Mouse (Mus musculus): ENCODE data around the gene Lmbr1.
"Not testable (repeated sequence)": the region's sequence is repeated elsewhere in the genome, so short reads cannot be mapped to it uniquely, and the experiment has no call there.

The Lmbr1 gene

DNA sequence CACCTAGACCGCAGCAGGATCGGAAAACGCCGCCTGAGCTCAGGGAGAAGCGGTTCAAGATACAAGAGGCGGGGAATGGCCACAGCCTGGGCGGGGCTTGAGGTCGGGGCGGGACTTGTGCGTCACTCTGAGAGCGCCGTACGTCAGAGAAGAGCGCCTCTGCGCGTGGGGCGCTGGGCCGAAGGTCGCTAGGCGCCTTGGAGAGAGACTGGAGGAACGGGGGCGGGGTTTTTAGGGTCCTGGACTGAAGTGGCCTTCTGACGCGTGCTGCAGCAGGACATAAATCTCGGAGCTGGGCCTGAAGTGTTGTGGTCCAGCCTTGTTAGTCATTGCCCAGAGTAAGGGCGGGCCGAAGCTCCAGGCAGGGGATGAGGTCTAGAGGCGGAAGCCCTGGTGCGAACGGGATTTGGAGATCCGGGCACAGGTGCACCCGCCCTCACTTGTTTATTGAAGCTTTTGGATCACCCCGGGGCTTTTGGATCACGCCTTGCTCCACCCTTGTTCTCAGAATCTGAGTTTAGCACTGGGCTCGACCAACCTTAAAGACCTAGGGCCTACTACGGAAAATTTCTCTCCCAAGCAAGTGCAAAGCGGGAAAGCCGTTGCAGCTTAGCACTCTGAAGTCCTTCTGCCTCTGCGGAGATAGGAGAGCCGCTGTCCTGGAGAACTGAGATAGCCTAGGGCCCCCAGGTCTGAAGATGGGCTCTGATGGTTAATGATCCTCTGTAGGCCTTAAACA is at the start of gene Lmbr1:
Gene Lmbr1 (minus strand): TSS at position 93 of the 739 bp plus-strand sequence.
- DNase-seq: peak; percentile 93

DNA sequence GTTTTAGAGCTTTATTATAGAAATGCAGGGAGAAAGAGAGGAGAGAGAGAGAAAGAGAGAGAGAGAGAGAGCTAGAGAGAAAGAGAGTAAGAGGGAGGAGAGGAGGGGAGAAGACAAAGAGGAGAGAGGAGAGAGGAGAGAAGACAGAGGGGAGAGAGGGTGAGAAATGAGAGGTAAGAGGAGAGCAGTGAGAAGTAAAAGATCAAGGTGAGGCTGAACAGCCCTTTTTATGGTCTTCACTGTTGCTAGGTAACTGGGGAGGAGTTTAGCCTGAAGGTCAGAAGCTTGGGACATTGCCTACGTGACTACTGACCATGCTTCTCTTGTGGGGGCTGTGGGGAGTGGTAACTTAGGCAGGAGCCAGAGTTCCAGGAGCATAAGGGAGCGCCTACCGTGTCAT is 45.1 kb upstream of the Lmbr1 start:
- not testable (repeated sequence) for DNase-seq

DNA sequence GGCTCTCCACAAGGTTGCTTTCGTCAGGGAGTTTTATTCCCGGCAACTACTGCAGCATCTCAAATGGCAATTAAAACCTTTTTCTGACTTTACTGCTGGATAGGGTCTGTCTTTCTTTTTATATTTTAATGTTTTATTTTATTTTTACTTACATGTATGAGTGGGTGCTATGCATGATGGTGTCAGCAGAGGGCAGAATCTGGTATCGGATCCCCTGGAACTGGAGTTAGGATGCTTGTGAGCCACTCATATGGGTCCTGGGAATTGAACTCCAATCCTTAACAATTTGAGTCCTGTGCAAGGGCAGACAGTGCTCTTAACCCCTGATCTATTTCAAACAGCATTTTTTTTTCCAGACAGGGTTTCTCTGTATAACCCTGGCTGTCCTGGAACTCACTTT is 34.9 kb upstream of the Lmbr1 start:
- no peak for DNase-seq

DNA sequence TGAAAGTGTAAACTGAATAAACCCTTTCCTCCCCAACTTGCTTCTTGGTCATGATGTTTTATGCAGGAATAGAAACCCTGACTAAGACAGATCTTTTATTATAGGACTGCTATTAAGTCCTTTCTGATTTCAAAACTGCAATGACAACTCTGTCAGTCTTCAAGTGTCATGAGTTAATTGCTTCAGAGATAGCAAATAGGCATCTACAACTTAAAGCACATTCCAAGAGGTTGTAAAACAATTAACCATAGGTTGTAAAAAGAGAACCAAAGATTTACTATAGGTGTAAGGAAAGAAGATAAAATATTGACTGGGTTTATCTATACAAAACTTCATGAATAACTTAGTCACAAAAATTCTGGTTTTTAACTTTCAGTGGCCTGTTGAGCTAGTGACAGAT is 32.7 kb upstream of the Lmbr1 start:
- DNase-seq: no peak

DNA sequence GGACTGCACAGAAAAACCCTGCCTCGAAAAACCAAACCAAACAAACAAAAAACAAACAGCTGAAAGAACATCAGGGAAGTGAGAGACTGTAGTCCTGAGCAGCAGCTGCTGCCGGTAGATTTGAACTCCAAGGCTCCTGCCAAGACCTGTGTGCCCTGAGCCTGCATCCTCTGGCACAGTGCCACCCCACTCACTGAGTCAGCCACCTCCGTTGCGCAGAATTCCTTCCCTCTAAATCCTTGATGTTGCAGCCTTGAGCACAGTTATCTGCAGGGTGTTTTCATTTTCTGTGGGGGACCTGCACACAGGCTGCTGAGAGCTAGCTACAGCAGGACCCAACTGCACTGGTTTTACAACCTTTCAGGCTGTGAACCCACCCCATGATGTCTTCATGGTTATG is 20.2 kb upstream of the Lmbr1 start:
- no peak for DNase-seq

DNA sequence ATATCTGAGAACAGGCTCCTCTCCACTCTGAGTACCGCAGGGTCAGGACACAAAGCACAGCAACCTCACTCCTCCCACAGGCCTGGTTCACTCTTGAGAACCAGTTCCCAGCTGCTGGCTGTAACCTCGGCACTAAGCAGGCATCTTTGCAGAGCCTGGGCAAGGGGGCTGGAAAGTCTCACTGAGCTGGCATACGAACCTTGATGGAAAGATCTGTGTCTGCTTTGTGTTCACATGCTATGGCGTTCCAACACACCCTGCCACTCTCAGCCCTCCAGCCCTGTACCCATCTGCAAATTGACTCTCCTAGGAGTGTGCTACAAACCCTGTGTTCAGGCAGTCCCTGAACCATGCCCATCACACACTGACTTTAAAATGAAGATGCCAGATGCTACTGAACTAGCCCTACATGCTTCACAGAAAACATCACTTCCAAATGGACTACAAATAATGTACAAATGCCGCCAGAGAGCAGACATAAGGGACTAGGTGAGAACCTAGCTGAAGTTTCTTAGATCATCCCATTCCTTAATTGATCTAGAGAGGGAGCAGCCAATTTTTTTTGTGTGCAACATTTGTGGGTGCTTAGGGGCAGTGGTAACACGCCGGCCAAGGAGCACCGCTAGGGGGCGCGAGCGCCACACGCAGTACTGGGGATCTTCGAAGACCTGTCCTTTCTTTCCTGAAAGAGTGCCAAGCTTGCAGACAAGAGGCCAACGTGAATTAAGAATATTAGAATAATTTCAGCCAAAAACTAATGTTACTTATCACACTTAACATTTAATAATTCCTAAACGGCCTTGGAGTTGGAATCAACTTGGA is 11.0 kb upstream of the Lmbr1 start:
- DNase-seq: peak; percentile 56

DNA sequence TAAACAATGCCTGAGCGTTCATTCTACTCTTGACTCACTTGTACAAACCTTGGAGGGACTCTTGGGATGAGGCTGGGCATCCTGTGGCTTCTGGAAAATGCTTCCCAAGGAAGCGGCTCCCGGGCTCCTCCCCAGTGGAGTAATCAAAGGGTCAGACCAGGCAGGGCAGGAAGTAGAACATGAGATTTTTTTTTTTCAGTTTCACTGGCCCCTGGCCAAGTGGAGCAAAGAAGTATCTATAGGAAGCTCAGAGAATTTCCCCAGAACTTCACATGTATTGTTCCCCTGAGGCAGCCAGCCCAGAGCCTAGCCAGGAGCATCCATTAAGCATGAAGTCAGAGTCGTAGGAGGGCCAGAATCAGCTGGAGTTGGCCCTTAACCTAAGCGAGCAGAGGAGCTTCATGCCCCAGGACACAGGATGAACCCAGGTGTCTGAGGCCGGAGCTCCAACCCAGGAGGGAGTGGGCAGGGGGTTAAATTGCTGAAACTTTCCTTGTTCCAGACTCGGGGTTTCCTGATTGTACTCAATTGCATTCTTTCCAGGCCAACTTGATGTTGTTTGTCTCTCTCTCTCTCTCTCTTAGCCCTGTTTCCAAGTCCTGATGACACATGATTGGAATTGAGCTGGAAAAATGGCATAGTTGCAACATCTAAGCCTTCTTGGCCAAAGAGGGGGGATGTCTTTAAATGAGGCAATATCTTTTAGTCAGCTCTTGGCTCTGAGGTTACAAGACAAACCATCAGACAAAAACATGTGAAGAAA is 10.2 kb upstream of the Lmbr1 start:
- DNase-seq: no peak

DNA sequence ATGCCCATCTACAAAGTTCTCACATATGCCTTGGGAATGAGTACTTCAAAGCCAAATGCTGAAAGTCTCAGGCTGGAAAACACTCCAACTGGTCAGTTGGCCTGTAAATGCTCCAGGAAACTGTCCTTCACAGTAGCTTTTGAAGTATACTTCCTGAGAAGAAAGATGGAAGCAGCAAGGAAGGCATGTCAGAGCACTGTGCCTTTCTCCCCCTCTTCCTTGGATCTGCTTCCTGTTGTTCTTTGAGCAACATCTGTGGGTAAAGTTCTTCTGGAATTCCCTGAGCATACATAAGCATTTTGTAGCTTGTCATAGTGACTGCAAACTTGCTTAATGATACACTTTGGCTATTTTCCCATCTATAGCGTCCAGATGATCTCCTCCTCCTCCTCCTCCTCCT is 9.4 kb upstream of the Lmbr1 start:
- DNase-seq: no peak

DNA sequence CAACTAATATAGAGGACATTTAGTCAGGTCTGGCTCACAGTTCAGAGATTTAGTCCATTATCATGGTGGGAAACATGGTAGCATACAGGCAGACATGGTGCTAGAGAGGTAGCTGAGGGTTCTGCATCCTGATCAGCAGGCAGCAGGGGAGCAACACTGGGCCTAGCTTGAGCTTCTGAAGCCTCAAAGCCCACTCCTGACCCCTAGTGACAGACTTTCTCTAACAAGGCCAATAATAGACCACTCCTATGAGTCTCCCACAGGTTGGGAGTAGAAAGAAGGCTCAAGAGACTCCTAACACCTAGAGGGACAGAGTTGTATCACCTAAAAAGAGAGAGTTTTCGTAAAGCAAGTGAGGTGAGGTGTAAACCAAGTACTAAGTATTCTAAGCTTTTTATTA is 4.6 kb upstream of the Lmbr1 start:
- DNase-seq: no peak

DNA sequence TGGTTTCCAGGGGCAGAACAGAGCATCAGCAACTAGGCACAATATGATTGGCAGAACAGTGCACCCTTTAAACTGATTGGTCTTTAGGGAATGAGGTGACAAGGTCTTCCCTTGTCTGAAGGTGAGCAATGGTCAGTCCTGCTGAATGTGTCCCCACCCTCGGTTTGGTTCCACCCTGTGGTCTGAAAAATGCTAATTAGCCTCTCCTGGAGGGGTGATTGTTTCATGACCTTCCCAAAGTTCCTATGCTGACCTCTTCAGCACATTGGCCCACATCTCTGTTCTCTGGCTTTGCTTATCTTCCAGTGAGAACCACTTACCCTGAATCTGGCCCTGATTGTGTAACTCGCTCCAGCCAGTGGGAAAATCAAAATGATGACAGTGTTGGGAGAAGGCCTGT is 1.9 kb upstream of the Lmbr1 start:
- DNase-seq: no peak

DNA sequence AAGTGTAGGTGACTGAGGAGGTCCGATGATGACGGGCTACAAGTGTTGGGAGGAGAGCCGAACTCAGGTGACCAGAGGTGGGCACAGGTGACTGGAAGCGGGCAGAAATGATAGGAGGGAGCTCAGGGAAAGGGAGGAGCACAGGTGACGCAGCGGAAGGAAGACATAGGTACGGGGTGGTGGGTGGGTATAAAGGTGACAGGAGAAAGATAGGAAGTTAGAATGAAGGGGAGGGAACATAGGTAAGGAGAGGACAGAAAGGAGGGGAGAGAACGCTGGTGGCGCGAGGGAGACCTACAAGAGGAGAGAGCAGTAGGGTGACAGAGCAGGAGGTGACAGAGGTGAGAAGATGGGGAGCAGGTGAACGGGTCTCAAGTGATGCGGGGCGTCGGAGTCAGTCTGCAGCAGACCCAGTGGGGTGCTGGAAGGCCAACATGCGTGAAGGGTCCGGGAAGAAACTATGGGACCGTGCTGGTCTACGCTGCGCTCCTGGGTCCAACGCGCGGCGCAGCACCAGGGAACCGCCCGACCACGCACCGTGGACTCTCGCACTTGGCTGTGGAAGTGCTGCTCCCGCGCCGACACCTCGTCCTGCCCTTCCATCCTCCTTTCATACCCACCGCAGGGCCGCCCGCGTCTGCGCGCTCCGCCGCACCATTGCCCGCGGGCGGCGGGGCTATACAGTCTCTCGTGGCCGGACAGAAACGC is 446 bp downstream of the Lmbr1 start:
- DNase-seq: peak; percentile 73

DNA sequence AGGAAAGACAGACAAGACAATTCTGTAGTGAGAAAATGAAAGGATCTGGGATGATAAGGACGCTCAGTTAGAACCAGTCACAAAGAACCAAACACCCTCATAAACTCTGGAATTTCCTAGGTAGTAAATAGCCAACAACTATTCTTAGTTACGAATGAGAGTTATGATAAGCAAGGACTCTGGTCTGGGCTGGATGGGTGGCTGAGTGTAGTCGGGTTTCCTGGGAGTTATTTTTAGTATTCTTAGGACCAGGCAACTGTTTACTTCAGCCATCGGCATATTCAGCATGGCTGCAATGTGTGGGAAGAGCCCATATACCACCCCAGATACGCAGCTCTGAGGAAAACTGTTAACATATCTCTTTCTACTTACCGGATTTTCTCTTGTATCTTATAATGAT is 14.7 kb downstream of the Lmbr1 start:
- DNase-seq: no peak

DNA sequence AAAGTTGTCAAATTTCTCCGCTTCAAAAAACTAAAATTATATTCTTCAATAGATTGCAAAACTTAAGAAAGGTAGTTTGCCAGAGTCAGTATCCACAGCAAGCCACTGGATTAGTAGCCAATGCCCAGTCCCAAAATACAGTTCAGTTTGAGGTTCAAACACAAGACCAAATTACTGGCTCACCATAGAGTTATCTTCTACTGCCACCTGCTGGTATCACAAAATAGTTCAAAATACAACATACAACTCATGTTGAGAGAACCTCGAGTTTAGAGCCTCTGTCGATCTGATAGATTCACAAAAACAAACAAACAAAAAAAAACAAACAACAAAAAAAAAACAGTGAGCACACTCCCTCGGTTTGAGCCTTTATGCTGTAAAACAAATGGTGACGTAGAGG is 42.4 kb downstream of the Lmbr1 start:
- DNase-seq: no peak

DNA sequence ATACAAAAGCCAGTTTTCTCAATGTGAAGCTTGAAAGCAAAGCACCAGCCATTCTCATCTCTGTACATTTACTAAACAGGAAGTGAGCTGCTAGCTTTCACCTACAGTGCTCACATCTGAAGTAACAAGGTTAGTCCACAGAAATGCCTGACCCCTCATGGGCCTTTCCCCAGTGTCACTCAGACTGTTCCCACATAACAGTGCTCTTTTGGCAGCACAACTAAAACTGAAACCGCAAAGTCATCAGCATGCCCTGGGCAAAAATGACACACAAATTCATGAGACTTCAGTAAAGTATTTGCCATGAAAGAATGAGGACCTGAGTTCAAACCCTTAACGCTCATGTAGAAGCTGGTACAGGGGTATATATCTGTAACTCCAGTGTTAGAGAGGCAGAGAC is 55.7 kb downstream of the Lmbr1 start:
- DNase-seq: no peak

DNA sequence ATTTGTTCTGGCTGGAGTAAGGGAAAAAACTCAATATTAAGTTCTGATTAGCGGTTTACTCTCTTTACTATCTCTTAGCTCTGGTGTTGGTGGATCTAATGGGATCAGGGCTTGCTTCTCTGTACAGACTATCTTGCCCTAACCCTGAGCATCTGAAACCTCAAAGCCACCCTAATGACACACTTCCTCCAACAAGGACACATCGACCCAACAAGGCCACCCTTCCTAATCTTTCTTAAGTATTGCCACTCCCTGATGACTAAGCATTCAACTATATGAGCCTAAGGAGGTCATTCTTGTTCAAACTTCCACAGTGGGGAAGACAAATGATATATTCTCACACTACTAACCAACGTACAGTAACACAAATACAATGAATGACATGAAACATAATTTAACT is 69.0 kb downstream of the Lmbr1 start:
- DNase-seq: no peak

DNA sequence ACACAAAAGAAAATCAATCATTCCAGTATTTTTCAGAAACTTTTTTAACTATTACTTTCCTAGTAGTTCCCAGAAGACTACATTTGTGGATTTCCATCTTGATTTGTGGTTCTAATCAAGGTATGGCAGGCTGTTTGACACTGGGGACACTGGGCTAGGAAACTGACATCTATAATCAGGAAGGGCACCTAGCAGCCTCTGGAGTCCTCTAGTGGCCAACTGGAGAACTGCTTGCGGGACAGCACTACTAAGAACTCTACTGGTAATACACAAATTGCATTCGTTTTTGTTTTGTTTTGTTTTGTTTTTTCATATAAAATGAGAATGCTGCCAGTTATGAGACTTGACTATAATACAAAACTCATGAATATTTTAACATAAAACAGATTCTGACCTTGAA is 85.0 kb downstream of the Lmbr1 start:
- DNase-seq: peak; percentile 18

DNA sequence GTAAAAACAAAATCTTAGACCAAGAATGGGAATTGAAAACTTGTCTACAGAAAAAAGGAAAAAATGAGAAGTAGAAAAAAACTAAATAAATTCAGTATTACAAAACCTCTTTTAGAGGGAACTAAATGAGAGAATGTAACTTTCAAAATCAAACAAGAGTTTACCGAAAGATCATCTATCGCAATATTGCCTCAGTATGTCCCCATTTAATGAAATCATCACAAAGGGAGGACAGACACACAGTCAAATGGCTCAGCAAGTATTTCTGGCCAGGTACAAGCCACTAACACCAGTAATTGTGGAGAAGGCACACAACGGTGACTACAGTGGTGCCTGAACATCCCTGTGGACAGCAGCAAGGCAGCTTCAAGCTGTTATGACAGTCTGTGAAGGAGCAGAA is 88.1 kb downstream of the Lmbr1 start:
- DNase-seq: no peak

DNA sequence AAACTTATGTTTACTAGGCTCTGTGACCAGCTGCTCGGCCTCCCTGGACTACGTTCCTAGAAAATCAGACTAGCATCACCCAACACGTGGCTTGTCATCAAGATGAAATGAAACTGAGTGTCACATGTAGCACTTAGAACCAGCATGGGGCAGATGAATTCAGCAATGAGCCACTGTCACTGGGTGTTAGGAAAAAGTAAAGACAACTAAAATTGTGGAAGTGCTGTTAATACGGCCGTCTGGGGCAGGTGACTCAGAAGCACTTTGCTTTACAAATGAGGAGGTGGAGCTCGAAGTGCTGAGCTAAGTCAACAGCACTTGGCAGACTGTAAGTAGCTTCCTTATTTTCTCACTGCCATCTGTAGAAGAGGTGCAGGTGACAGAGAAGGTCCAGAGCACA is 88.5 kb downstream of the Lmbr1 start:
- DNase-seq: no peak

DNA sequence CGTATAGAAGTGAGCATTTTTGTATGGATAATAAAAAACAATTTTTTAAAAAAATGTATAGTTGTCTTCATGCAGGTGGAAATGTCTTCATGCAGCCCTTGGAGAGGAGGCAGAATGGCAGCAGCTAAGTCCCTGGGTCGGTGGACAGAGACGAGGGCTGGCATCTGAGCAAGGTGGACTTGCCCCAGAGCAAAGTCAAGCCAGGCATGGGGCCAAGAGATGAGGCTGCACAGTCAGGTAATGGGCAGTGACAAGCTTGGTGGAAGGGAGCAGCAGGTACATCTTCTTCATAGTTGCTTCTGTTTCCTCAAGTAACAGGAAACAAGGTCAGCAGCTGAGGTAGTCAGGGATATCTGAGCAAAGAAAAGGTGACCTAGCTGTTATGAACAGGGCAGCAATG is 97.1 kb downstream of the Lmbr1 start:
- DNase-seq: no peak

DNA sequence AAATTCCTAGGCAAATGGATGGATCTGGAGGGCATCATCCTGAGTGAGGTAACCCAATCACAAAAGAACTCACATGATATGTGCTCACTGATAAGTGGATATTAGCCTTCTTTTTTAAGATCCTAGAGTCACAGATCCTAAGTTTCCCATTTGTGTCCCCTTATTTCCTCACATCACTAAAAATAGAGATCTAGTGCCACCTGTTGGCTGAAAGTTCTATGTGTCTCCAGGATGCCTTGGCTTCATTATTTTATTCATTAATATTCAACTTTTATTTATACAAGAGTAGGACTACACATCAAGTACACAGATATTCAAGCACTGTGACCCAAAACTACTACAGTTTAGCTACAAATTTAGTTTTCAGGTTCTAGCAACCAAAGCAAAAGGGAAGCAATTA is 103.4 kb downstream of the Lmbr1 start:
- DNase-seq: no peak

DNA sequence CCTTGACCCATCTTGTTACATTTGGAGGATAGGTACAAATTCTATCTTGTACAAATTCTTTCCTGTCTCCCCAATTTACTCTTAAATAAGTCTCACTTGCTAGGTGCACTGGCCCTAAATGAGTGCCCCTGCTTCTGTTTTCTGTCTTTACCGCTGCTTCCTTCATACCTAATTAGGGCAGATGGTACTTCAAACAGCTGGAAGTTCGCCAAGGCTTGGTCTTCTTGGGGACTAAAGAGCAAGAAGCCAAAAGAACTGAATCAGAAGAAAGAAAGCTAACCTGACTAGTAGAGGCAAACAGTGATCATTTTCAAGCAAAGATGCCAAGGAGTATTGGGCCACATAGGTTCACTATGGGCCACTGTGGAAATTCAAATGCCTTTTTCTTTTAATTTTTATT is 104.8 kb downstream of the Lmbr1 start:
- DNase-seq: no peak

DNA sequence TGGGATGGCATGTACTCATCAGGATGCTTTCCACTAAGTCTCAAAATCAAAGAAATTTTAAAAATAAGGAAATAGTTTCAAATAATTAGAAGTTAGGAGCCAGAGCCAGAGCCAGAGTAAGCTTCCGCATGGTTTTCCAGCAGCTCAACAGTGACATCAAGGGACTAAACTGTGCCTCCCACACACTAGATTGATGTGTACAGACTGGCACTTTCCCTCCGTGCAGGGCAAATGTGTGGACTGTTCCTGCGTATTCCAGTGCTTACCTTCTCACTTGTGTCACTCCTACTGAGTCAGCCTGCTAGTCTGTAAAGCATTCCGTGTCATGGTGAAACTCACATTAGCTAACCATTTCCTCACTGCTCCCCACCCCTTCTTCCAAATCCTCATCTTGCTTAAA is 107.3 kb downstream of the Lmbr1 start:
- DNase-seq: no peak

DNA sequence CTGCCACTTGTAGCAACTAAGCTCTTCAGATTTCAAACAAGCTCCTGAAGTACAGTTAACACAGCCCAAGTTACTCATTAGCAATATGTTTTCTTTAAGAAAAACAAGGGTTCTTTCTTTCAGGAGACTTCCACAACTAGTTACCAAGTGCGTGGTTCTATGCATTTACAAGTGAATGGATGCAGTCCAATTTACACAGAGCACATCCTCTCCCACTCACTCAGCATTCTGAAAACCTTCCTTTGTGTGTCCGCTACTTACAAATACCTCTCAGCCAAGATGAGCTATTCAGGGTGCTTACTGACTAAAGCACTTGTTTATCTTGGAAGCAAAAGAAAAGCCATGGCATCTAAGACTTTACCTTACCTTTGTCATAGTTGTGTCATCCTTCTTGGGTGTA is 124.3 kb downstream of the Lmbr1 start:
- DNase-seq: no peak
